Mouse (Mus musculus): ENCODE data around the gene Tbc1d15. TPM values are rescaled to one million over a fixed set of nuclear protein-coding genes. Genes with fewer than 3 reads are reported as not detected.

Tbc1d15 gene
- polyA plus RNA-seq, 2 experiments from 2014 or later = 135 to 165 TPM

Other genes with a start within 250 kb of the Tbc1d15 start
- not detected for gene Tph2, start 66.4 kb downstream of the Tbc1d15 start, polyA plus RNA-seq (2017; shearing (Covaris generic))
- 10 to 100 TPM; 17.9 to 25.3 TPM for gene Rab21, start 64.1 kb upstream of the Tbc1d15 start, polyA plus RNA-seq (2017; shearing (Covaris generic))
- gene Tmem19, start 111.0 kb upstream of the Tbc1d15 start, polyA plus RNA-seq (2017; shearing (Covaris generic)) = 10 to 100 TPM; 50.9 to 54.8 TPM
- gene Thap2, start 133.0 kb upstream of the Tbc1d15 start, polyA plus RNA-seq (2017; shearing (Covaris generic)) = 10 to 100 TPM; 12.2 to 16.8 TPM
- 10 to 100 TPM; 33.8 to 39.0 TPM for gene Zfc3h1, start 133.5 kb upstream of the Tbc1d15 start, polyA plus RNA-seq (2017; shearing (Covaris generic))